Mouse (Mus musculus): ENCODE measurements around the gene Txndc9. TPM values are rescaled to one million over a fixed set of nuclear protein-coding genes. Genes with fewer than 3 reads are reported as not detected.

The Txndc9 gene
- 68.2 to 75.4 TPM (median 71.9 TPM) in 4 replicates for total RNA-seq (2023; ENCODE audit: inconsistent age)

DNA sequence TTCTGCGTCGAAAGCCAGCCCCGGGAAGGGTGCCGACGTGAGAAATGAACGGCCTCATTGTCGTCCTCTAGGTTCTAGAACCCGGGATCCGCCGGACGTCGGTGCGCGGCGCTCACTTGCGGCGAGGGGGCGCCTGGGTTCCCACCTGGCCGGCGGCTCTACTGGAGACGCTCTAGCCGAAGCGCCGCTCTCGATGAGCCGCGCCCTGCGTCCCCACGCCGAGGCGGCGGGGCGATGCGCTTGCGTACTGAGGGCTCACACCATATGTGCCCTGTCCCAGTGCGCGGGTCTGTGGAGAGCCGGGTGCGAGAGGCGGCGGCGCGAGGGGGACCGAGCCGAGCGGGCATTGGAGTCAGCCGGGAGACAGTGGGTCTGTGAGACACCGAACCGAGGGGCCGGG is at the start of gene Txndc9, which contains the start of gene Eif5b:
Gene Txndc9, minus strand, starts transcription at position 27 of the 400 bp plus-strand sequence.
Gene Eif5b, plus strand, starts transcription at position 144 of the 400 bp plus-strand sequence.

GRCm38 (mm10) chr1:37957659-37958058 is 40.0 kb downstream of the Txndc9 start, which contains the start of gene Lyg1:
TSS of gene Lyg1 (minus strand) at chr1:37957759.

Other genes with a start within 250 kb of the Txndc9 start
- 6.7 to 8.7 TPM (median 7.5 TPM) in 4 replicates for gene Tsga10, start 131.5 kb downstream of the Txndc9 start, total RNA-seq (2023; ENCODE audit: inconsistent age)
- 1.1 to 3.3 TPM (median 2.5 TPM) in 4 replicates for gene Lipt1, start 126.2 kb downstream of the Txndc9 start, total RNA-seq (2023; ENCODE audit: inconsistent age)
- gene Mitd1, start 107.5 kb downstream of the Txndc9 start, total RNA-seq (2023; ENCODE audit: inconsistent age) = 19.3 to 22.9 TPM (median 22.4 TPM) in 4 replicates
- 105 to 128 TPM (median 117 TPM) in 4 replicates for gene Mrpl30, start 107.4 kb downstream of the Txndc9 start, total RNA-seq (2023; ENCODE audit: inconsistent age)
- gene Lyg2, start 81.4 kb downstream of the Txndc9 start, total RNA-seq (2023; ENCODE audit: inconsistent age) = not detected in 4 replicates
- not detected in 4 replicates for gene Lyg1, start 40.1 kb downstream of the Txndc9 start, total RNA-seq (2023; ENCODE audit: inconsistent age)
- 44.1 to 52.7 TPM (median 46.7 TPM) in 4 replicates for gene Eif5b, start 117 bp upstream of the Txndc9 start, total RNA-seq (2023; ENCODE audit: inconsistent age)
- 35.9 to 44.9 TPM (median 42.0 TPM) in 4 replicates for gene Rev1, start 131.9 kb upstream of the Txndc9 start, total RNA-seq (2023; ENCODE audit: inconsistent age)